Mouse (Mus musculus): Measurements from ENCODE around the gene Ercc2. TPM values are rescaled to one million over a fixed set of nuclear protein-coding genes. Genes with fewer than 3 reads are reported as not detected.

Gene Ercc2
- polyA plus RNA-seq, 1 experiment from 2014 or later = 11.8 TPM

DNA sequence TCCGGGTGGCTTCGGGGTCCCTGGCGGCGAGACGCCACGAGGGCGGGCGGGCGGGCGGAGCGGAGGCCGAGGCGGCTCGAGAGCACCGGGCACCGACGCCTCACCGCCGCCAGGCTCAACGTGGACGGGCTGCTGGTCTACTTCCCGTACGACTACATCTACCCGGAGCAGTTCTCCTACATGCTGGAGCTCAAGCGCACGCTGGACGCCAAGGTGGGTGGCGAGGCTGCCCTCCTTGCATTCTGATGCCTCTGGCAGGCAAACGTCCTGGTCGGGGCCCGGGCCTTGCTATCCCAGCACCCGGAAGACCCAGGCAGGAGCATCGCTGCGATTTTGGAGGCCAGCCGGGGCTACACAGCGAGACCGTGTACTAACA, 344 bp downstream of the Ercc2 start:
- H3K4me2 ChIP-seq (ENCODE audit: low read depth, severe bottlenecking) = peak overlapping the region; percentile 91

DNA sequence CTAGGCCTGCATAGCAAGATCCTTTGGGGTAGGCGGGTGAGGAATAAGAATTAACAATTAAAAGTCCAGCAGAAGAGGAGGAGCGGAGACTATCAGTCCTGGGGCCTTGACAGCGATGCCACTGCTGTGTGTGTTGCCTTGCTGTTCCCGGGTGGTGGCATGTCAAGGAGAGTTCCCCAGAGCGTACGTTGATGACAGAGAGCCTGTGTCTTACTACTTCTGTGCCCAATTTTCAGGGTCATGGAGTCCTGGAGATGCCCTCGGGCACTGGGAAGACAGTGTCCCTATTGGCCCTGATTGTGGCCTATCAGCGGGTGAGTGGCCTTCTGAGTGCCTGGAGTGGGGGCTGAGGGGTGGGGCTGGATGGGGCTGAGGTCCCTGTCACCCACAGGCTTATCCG, 1.9 kb downstream of the Ercc2 start:
- DNase-seq (ENCODE audit: low spot score) (no peak), ATAC-seq (ENCODE audit: insufficient number of reproducible peaks, low FRiP score, low TSS enrichment, low read depth) (no peak)
- 88% methylated on average over 9 of the region's 9 CpGs for WGBS
- no peak overlapping the region for H3K9ac ChIP-seq (ENCODE audit: low read length)
- H3K27ac ChIP-seq (replicated peaks; ENCODE audit: low read depth, low read length) = no peak overlapping the region
- H3K4me1 ChIP-seq (ENCODE audit: control insufficient read depth, insufficient read depth, low read length) = peaks cover 4% of the 10 kb centered on the region; the same call in 1 of the 2 replicates
- H3K4me3 ChIP-seq (ENCODE audit: low read depth, low read length) = no peak overlapping the region
- H3K27me3 ChIP-seq (ENCODE audit: control insufficient read depth, insufficient read depth, low read length) = no peaks in the 10 kb centered on the region
- no peak overlapping the region for H3K4me2 ChIP-seq (ENCODE audit: low read depth, severe bottlenecking)
- H3K9me3 ChIP-seq (ENCODE audit: control insufficient read depth, low read length) = no peaks in the 10 kb centered on the region
- peaks cover 22% of the 10 kb centered on the region for H3K36me3 ChIP-seq (ENCODE audit: control insufficient read depth, insufficient read depth, low read length)

More for the DNA sequence above, 344 bp downstream of the Ercc2 start:
- WGBS = under 1% methylated on average over 37 of the region's 37 CpGs
- H3K9ac ChIP-seq (ENCODE audit: low read length) = peak overlapping the region; percentile 72
- no peaks in the 10 kb centered on the region for H3K27me3 ChIP-seq (ENCODE audit: control insufficient read depth, insufficient read depth, low read length)
- H3K36me3 ChIP-seq (ENCODE audit: control insufficient read depth, insufficient read depth, low read length) = peaks cover 19% of the 10 kb centered on the region
- peak overlapping the region; percentile 86 for H3K4me3 ChIP-seq (ENCODE audit: low read depth, low read length)
- H3K27ac ChIP-seq (replicated peaks; ENCODE audit: low read depth, low read length) = no peak overlapping the region
- peak; percentile 43 for DNase-seq (ENCODE audit: low spot score)
- no peaks in the 10 kb centered on the region for H3K9me3 ChIP-seq (ENCODE audit: control insufficient read depth, low read length)
- ATAC-seq (ENCODE audit: insufficient number of reproducible peaks, low FRiP score, low TSS enrichment, low read depth) = 0 out of 2 replicates have a peak, but pooled peaks have one; percentile 11
- H3K4me1 ChIP-seq (ENCODE audit: control insufficient read depth, insufficient read depth, low read length) = peaks cover 4% of the 10 kb centered on the region; the same call in 1 of the 2 replicates

DNA sequence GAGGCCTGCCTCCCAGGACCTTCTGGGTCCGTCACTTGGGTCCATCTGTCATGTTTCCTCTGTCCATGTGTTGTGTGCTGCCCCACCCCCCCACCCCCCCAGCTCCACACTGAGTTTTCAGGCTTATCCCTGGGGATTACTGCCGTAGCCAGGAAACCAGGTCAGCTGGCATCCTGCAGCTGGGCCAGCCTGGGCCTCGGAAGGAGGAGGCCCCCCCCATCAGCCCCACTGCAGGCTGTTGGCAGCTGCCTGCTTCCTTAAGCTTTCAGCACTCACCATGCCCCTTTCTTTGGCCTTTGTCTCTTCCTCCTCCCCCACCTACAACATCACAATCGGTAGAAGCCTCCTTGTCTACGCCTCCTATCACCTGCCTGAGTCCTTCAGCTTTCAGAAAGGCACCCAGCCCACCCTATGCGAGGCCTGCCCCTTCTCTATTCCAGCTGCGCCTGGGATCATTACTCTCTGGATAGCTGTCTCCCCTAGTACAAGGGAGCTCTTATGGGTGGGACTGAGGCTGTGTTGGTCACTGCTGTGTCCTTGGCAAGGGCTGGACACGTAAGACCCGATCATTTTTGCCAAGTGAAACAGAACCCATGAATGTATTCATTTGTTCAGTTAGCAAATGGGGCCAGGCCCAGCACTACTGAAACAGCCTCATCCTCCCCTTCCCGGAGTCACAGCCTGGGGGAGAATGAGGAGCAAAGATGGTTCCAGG, 7.0 kb downstream of the Ercc2 start:
- Histone ChIP-seq H3K27me3 (ENCODE audit: control insufficient read depth, insufficient read depth, low read length) (no peaks in the 10 kb centered on the region), H3K9ac (ENCODE audit: low read length) (no peak overlapping the region), H3K27ac (replicated peaks; ENCODE audit: low read depth, low read length) (no peak overlapping the region), H3K4me1 (ENCODE audit: control insufficient read depth, insufficient read depth, low read length) (no peaks in the 10 kb centered on the region), H3K36me3 (ENCODE audit: control insufficient read depth, insufficient read depth, low read length) (peaks cover 38% of the 10 kb centered on the region), H3K4me2 (ENCODE audit: low read depth, severe bottlenecking) (no peak overlapping the region), H3K9me3 (ENCODE audit: control insufficient read depth, low read length) (no peaks in the 10 kb centered on the region), H3K4me3 (ENCODE audit: low read depth, low read length) (no peak overlapping the region)
- 85% methylated on average over 10 of the region's 10 CpGs for WGBS
- DNase-seq (ENCODE audit: low spot score) (no peak), ATAC-seq (ENCODE audit: insufficient number of reproducible peaks, low FRiP score, low TSS enrichment, low read depth) (no peak)

DNA sequence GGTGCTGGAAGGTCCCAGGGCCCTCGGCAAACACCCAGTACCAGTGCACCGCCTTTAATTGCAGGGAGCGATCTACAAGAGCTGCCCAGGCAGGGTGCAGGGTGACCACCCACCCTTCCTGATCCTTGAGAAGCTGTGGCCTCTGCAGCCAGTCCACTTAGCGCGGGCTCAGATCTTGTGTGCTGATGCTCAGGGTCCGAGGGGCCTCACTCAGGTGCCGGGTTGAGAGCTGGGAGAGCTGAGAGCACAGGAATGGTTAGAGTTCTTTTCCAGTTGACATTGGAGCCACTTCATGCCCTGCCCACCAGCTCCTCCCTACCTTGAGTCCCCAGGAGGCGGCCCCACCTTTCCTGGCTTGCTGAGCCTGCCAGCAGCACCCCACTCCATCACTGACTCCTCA, 12.7 kb downstream of the Ercc2 start:
- H3K4me2 ChIP-seq (ENCODE audit: low read depth, severe bottlenecking) = no peak overlapping the region

DNA sequence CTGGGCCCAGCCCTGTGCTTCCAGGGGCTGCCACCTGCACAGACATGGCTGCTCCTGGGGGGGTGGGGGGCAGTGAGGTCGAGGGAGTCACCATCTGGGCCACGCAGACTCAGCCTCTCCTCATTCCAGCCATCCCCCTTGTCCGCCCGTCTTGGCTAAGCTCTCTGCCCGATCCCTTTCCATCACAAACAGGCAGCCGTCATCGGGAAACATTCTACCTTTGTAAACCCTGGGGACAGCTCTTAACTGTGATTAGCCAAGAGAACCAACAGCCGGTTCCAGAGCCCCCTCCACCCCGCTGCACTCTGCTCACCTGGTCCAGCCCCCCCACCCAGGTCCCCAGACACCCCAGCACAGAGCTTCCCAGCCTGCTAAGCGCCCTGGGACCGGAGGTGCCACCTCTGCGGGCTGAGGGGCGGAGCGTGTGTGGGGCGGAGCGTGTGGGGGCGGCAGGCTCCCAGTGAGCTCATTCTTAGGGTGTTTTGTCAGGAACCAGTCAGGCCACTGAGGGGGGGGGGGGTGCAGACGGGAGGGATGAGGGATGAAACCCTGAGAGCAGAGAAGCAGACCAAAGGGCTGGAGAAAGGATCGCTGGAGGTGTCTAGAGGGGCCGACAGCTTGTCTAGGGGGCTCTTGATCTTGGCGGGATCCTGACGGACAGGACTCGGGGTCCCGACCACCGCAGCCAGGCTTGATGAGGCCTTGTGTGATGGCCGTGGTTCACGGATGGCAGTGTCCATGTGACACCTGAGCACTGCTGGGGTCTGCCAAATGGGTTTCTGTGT, 17.9 kb downstream of the Ercc2 start:
- Histone ChIP-seq H3K9me3 (ENCODE audit: control insufficient read depth, low read length) (0 out of 2 replicates have a peak, but pooled peaks cover 3% of the 10 kb centered on the region), H3K4me1 (ENCODE audit: control insufficient read depth, insufficient read depth, low read length) (0 out of 2 replicates have a peak, but pooled peaks cover 5% of the 10 kb centered on the region), H3K36me3 (ENCODE audit: control insufficient read depth, insufficient read depth, low read length) (peaks cover 7% of the 10 kb centered on the region; the same call in 1 of the 2 replicates), H3K4me2 (ENCODE audit: low read depth, severe bottlenecking) (peak overlapping the region; percentile 59), H3K27me3 (ENCODE audit: control insufficient read depth, insufficient read depth, low read length) (peaks cover 34% of the 10 kb centered on the region), H3K9ac (ENCODE audit: low read length) (0 out of 2 replicates have a peak overlapping the region, but pooled peaks have one; percentile 18), H3K4me3 (ENCODE audit: low read depth, low read length) (peak overlapping the region; percentile 19; the same call in 1 of the 2 replicates), H3K27ac (replicated peaks; ENCODE audit: low read depth, low read length) (no peak overlapping the region)
- WGBS = 2% methylated on average over 26 of the region's 27 CpGs
- ATAC-seq (ENCODE audit: insufficient number of reproducible peaks, low FRiP score, low TSS enrichment, low read depth) = no peak
- DNase-seq (ENCODE audit: low spot score) = peak; percentile 60

More for the DNA sequence above, 12.7 kb downstream of the Ercc2 start:
- ATAC-seq (ENCODE audit: insufficient number of reproducible peaks, low FRiP score, low TSS enrichment, low read depth) (no peak), DNase-seq (ENCODE audit: low spot score) (no peak)
- Histone ChIP-seq H3K9ac (ENCODE audit: low read length) (no peak overlapping the region), H3K27ac (replicated peaks; ENCODE audit: low read depth, low read length) (no peak overlapping the region), H3K4me3 (ENCODE audit: low read depth, low read length) (no peak overlapping the region), H3K27me3 (ENCODE audit: control insufficient read depth, insufficient read depth, low read length) (peaks cover 4% of the 10 kb centered on the region), H3K36me3 (ENCODE audit: control insufficient read depth, insufficient read depth, low read length) (peaks cover 31% of the 10 kb centered on the region), H3K9me3 (ENCODE audit: control insufficient read depth, low read length) (no peaks in the 10 kb centered on the region), H3K4me1 (ENCODE audit: control insufficient read depth, insufficient read depth, low read length) (0 out of 2 replicates have a peak, but pooled peaks cover 2% of the 10 kb centered on the region)
- 91% methylated on average over 8 of the region's 8 CpGs for WGBS

DNA sequence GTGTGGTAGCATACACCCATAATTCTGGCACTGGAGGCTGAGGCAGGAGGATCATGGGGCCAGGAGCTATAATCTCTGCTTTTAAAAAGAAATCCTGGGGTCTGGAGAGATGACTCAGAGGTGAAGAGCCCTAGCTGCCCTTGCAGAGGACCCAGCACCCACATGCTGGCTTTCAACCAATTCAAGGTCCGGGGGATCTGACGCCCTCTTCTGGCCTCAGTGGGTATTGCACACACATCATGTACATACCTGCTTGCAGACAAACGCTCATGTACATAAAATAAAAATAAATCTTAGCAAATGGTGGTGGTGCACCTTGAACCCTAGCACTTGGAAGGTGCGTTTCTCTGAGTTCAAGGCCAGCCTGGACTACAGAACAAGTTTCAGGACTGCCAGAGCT, 19.1 kb downstream of the Ercc2 start:
- ATAC-seq (ENCODE audit: insufficient number of reproducible peaks, low FRiP score, low TSS enrichment, low read depth) = no peak
- Histone ChIP-seq H3K9me3 (ENCODE audit: control insufficient read depth, low read length) (0 out of 2 replicates have a peak, but pooled peaks cover 3% of the 10 kb centered on the region), H3K27me3 (ENCODE audit: control insufficient read depth, insufficient read depth, low read length) (peaks cover 36% of the 10 kb centered on the region), H3K27ac (replicated peaks; ENCODE audit: low read depth, low read length) (no peak overlapping the region), H3K36me3 (ENCODE audit: control insufficient read depth, insufficient read depth, low read length) (no peaks in the 10 kb centered on the region), H3K9ac (ENCODE audit: low read length) (no peak overlapping the region), H3K4me1 (ENCODE audit: control insufficient read depth, insufficient read depth, low read length) (0 out of 2 replicates have a peak, but pooled peaks cover 5% of the 10 kb centered on the region), H3K4me3 (ENCODE audit: low read depth, low read length) (no peak overlapping the region), H3K4me2 (ENCODE audit: low read depth, severe bottlenecking) (no peak overlapping the region)
- 89% methylated on average over 4 of the region's 4 CpGs for WGBS
- DNase-seq (ENCODE audit: low spot score) = no peak

DNA sequence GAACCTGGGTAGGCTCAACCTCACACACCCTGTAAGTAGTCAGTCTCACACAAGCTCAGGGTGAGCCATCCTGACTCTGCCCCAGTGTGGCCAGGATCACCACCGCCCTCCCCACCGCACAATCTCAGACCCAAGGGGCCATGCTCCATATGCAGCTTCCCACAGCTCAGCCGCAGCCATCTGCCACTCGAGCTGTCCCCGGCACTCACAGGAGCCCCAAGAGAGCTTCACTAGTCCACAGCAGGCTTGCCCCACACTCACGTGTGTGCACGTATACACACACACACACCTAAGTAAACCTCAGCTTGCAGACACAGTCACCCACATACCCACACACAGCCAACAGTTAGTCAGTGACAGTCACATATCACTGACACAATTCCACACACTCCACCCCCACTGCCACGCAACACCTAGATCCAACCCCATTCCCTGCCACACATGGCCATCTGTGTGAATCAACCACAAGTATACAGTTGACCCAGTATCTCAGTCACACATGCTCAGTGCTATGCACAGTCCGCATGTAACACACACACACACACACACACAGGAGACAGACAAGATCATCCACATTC, 20.8 kb downstream of the Ercc2 start:
- H3K36me3 ChIP-seq (ENCODE audit: control insufficient read depth, insufficient read depth, low read length) = no peaks in the 10 kb centered on the region
- H3K4me1 ChIP-seq (ENCODE audit: control insufficient read depth, insufficient read depth, low read length) = 0 out of 2 replicates have a peak, but pooled peaks cover 5% of the 10 kb centered on the region
- ATAC-seq (ENCODE audit: insufficient number of reproducible peaks, low FRiP score, low TSS enrichment, low read depth) (no peak), DNase-seq (ENCODE audit: low spot score) (no peak)
- H3K9me3 ChIP-seq (ENCODE audit: control insufficient read depth, low read length) = 0 out of 2 replicates have a peak, but pooled peaks cover 3% of the 10 kb centered on the region
- no peak overlapping the region for H3K9ac ChIP-seq (ENCODE audit: low read length)
- peaks cover 36% of the 10 kb centered on the region for H3K27me3 ChIP-seq (ENCODE audit: control insufficient read depth, insufficient read depth, low read length)
- no peak overlapping the region for H3K4me3 ChIP-seq (ENCODE audit: low read depth, low read length)
- no peak overlapping the region for H3K4me2 ChIP-seq (ENCODE audit: low read depth, severe bottlenecking)
- WGBS = 86% methylated on average over 9 of the region's 9 CpGs
- no peak overlapping the region for H3K27ac ChIP-seq (replicated peaks; ENCODE audit: low read depth, low read length)

DNA sequence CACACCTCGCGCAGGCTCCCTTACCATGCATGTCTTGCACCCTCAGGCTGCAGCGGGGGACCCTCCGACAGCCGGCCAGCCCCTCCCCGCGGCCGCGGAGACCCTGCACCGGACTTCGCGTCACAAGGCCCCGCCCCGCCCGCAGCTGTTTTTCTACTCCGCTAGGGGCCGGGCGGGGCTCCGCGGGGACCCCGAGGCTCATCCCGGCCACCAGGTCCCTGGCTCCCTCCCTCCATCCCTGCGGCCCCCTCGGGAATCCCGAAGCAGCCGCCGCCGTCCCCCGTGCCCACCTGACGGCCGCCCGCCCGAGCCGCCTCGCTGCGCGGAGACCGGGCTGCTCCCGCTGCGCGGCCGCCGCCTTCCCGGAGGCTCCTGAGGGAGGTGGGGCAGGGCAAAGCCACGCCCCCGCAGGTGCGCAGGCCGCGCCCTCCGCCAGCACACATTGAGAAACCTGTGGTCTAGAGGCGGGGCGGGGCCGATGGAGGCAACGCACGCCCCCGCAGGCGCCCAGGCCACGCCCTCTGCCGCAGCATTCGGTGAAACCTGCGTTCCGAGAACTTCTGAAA, 22.0 kb downstream of the Ercc2 start, which contains the start of gene Klc3:
TSS of gene Klc3 (minus strand) at position 374 of the 566 bp plus-strand sequence.
- 0 out of 2 replicates have a peak within 1 kb of the TSS, but pooled peaks have one; percentile 22 for H3K9ac ChIP-seq (ENCODE audit: low read length)
- peaks cover 36% of the 10 kb centered on the region for H3K27me3 ChIP-seq (ENCODE audit: control insufficient read depth, insufficient read depth, low read length)
- DNase-seq (ENCODE audit: low spot score) (peak; percentile 72), ATAC-seq (ENCODE audit: insufficient number of reproducible peaks, low FRiP score, low TSS enrichment, low read depth) (no peak)
- H3K9me3 ChIP-seq (ENCODE audit: control insufficient read depth, low read length) = 0 out of 2 replicates have a peak, but pooled peaks cover 3% of the 10 kb centered on the region
- H3K36me3 ChIP-seq (ENCODE audit: control insufficient read depth, insufficient read depth, low read length) = no peaks in the 10 kb centered on the region
- H3K4me3 ChIP-seq (ENCODE audit: low read depth, low read length) = peak within 1 kb of the TSS; percentile 49
- H3K4me2 ChIP-seq (ENCODE audit: low read depth, severe bottlenecking) = peak within 1 kb of the TSS; percentile 89
- H3K27ac ChIP-seq (replicated peaks; ENCODE audit: low read depth, low read length) = no peak within 1 kb of the TSS
- 0 out of 2 replicates have a peak, but pooled peaks cover 5% of the 10 kb centered on the region for H3K4me1 ChIP-seq (ENCODE audit: control insufficient read depth, insufficient read depth, low read length)
- WGBS = under 1% methylated on average over 61 of the region's 62 CpGs

Measured in limb, embryonic 11.5 days (tissue).